Mouse (Mus musculus) liver, adult 2 months (tissue): Measurements from ENCODE around the gene Per1.

Source experiments
- CTCF ChIP-seq: fragments of 200-500 bp; IDR thresholded peaks from 2 replicates; pipeline ENCODE4 v1.5.1; 2011; ENCODE audit warnings: low read depth, low read length, control low read depth
- POLR2A ChIP-seq: fragments of 200-500 bp; IDR thresholded peaks from 2 replicates; pipeline ENCODE4 v1.6.1; 2011; ENCODE audit warnings: low read length, control low read depth; ENCODE audit not compliant: insufficient read depth; ENCODE audit errors: extremely low read depth

- TF ChIP-seq CTCF (no peak), POLR2A (no peak)
Measured at GRCm38 (mm10) chr11:69102403-69102725, 7.3 kb downstream of the Per1 start.
